Mouse (Mus musculus) adrenal gland, postnatal 10 days (tissue): ENCODE results near the gene Extl1. TPM values are rescaled to one million over a fixed set of nuclear protein-coding genes. Genes with fewer than 3 reads are reported as not detected.

Source experiments
- DNase-seq: peaks from one replicate; pipeline ENCODE4 v3.0.0; 2021; ENCODE audit warnings: mixed read lengths
- total RNA-seq, 2 experiments: library from RNA; stranded (reverse); gene quantifications; 2 replicates each; pipeline ENCODE4 v1.2.3; 2021

Gene Extl1
- total RNA-seq, 2 experiments from 2014 or later = 1.1 to 3.1 TPM

GRCm38 (mm10) chr4:134314081-134314655, 69.5 kb downstream of the Extl1 start:
- DNase-seq = no peak

- no peak for DNase-seq
Observed at GRCm38 (mm10) chr4:134312901-134313300, 70.7 kb downstream of the Extl1 start.

DNA sequence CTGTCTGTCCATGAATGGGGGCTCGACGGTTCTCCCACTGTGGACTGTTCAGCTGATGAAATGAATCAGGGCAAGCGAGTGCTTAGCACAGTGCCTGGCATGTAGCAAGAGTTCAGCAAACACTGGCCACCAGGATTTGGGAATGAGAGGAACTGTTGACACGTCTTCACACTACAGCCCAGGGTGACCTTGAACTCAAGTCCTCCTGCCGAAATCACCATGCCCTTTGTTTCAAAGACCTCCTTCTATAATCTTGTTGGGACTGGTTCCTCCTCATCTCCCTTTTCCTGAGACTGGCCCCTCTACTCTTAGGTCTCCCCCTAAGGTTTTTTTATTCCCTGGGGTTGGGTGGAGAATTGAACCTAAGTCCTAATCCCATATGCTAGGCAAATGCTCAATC, 71.3 kb downstream of the Extl1 start:
- DNase-seq = no peak

GRCm38 (mm10) chr4:134311784-134312183, 71.9 kb downstream of the Extl1 start:
- no peak for DNase-seq

GRCm38 (mm10) chr4:134310656-134311055, 73.0 kb downstream of the Extl1 start:
- no peak for DNase-seq

DNA sequence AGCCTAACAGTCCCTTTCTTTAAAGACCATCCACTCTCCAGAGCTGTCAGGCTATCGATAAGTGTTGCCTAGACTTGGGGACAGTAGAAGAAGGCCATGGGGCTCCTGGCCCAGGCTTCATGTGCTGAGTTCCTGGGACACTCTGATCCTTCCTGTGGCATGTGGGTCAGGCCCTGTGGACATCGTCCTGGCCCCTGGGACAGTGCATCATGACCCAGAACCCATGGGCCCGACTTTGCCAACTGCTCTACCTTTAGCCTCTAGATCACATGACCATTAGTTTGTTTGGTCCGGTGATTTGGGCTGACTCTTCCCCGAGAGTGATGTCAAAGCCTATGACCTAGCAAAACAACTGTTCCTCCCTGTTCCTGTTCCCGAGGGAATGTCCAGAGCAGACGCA, 73.5 kb downstream of the Extl1 start:
- no peak for DNase-seq

- DNase-seq = peak; percentile 83
Observed at GRCm38 (mm10) chr4:134307367-134308072, 76.1 kb downstream of the Extl1 start.

- DNase-seq = no peak
Observed at GRCm38 (mm10) chr4:134306963-134307362, 76.7 kb downstream of the Extl1 start.

Other genes starting within 250 kb of the Extl1 start
- 10 to 100 TPM; 20.8 to 28.2 TPM for gene Cep85, start 196.7 kb downstream of the Extl1 start, total RNA-seq
- not detected for gene Gm7534, start 180.8 kb downstream of the Extl1 start, total RNA-seq
- not detected for gene Catsper4, start 156.5 kb downstream of the Extl1 start, total RNA-seq
- gene Cnksr1, start 145.5 kb downstream of the Extl1 start, total RNA-seq = under 1 TPM; 0.45 to 0.51 TPM
- gene E130218I03Rik, start 140.2 kb downstream of the Extl1 start, total RNA-seq = not detected
- gene Zfp593, start 138.3 kb downstream of the Extl1 start, total RNA-seq = 10 to 100 TPM in 1 of 2 experiments, 1 to 10 TPM in 1; 7.9 to 10.1 TPM
- gene Gm30191, start 136.9 kb downstream of the Extl1 start, total RNA-seq = not detected
- gene Grrp1, start 129.7 kb downstream of the Extl1 start, total RNA-seq = 10 to 100 TPM; 12.3 to 21.7 TPM
- gene Pdik1l, start 96.0 kb downstream of the Extl1 start, total RNA-seq = 10 to 100 TPM; 15.8 to 21.3 TPM
- gene Trim63, start 68.7 kb downstream of the Extl1 start, total RNA-seq = 1 to 10 TPM; 3.2 to 8.2 TPM
- 10 to 100 TPM; 13.7 to 17.4 TPM for gene Slc30a2, start 40.7 kb downstream of the Extl1 start, total RNA-seq
- gene Pafah2, start 12.5 kb upstream of the Extl1 start, total RNA-seq = 10 to 100 TPM; 20.8 to 22.1 TPM
- 100 to 1,000 TPM; 140 to 156 TPM for gene Stmn1, start 84.5 kb upstream of the Extl1 start, total RNA-seq
- 10 to 100 TPM; 23.5 to 28.6 TPM for gene Paqr7, start 112.8 kb upstream of the Extl1 start, total RNA-seq
- 1 to 10 TPM; 2.4 to 3.1 TPM for gene Aunip, start 127.1 kb upstream of the Extl1 start, total RNA-seq
- 100 to 1,000 TPM in 1 of 2 experiments, 10 to 100 TPM in 1; 99.7 to 124 TPM for gene Mtfr1l, start 151.5 kb upstream of the Extl1 start, total RNA-seq
- 10 to 100 TPM; 30.8 to 32.9 TPM for gene Selenon, start 168.3 kb upstream of the Extl1 start, total RNA-seq